ENCODE assay signal across 8 mouse cellular contexts in genomic region chr11:25356671-25357586, GRCm38 (mm10).
DNase-seq lines count a peak whose midpoint lies in the region; ATAC-seq lines count a peak whose summit lies in the region.

No protein-coding gene starts in this region.

- H3K27ac ChIP-seq in hindbrain, embryonic 13.5 days, result peak overlapping the region; percentile 86
- no peak overlapping the region for H3K27ac ChIP-seq in liver, embryonic 15.5 days (replicated peaks)
- H3K27ac ChIP-seq in stomach, embryonic 16.5 days (ENCODE audit: low read length), result no peak overlapping the region

- no peaks in the 10 kb centered on the region for H3K27me3 ChIP-seq in hindbrain, embryonic 13.5 days
- no peaks in the 10 kb centered on the region for H3K27me3 ChIP-seq in liver, embryonic 15.5 days
- H3K27me3 ChIP-seq in stomach, embryonic 16.5 days (ENCODE audit: control insufficient read depth, insufficient read depth, low read length), result no peaks in the 10 kb centered on the region

- H3K4me3 ChIP-seq in hindbrain, embryonic 13.5 days, result peak overlapping the region; percentile 30
- no peak overlapping the region for H3K4me3 ChIP-seq in liver, embryonic 15.5 days (replicated peaks)
- peak overlapping the region; percentile 34 for H3K4me3 ChIP-seq in stomach, embryonic 16.5 days (replicated peaks; ENCODE audit: low read length)

- H3K4me2 ChIP-seq in hindbrain, embryonic 13.5 days, result peak overlapping the region; percentile 59
- H3K4me2 ChIP-seq in liver, embryonic 15.5 days, result peak overlapping the region; percentile 15; the same call in 1 of the 2 replicates
- peak overlapping the region; percentile 65 for H3K4me2 ChIP-seq in stomach, embryonic 16.5 days (ENCODE audit: low read depth, low read length)

- H3K9ac ChIP-seq in hindbrain, embryonic 13.5 days, result peak overlapping the region; percentile 56
- no peak overlapping the region for H3K9ac ChIP-seq in liver, embryonic 15.5 days
- H3K9ac ChIP-seq in stomach, embryonic 16.5 days (ENCODE audit: low read length), result peak overlapping the region; percentile 2; the same call in 1 of the 2 replicates

- ATAC-seq in hindbrain, embryonic 13.5 days (ENCODE audit: low FRiP score), result peak; percentile 82
- no peak for ATAC-seq in liver, embryonic 15.5 days (ENCODE audit: insufficient read depth)
- ATAC-seq in stomach, embryonic 16.5 days (ENCODE audit: insufficient read depth, low FRiP score), result no peak
- no peak for ATAC-seq in cerebellum, adult (ENCODE audit: insufficient number of reproducible peaks, low FRiP score, low TSS enrichment)

- H3K4me1 ChIP-seq in hindbrain, embryonic 13.5 days (replicated peaks), result peaks cover 22% of the 10 kb centered on the region
- H3K4me1 ChIP-seq in liver, embryonic 15.5 days (replicated peaks), result no peaks in the 10 kb centered on the region
- peaks cover 19% of the 10 kb centered on the region for H3K4me1 ChIP-seq in stomach, embryonic 16.5 days (ENCODE audit: control insufficient read depth, insufficient read depth, low read length)

- no peaks in the 10 kb centered on the region for H3K9me3 ChIP-seq in hindbrain, embryonic 13.5 days
- H3K9me3 ChIP-seq in liver, embryonic 15.5 days (replicated peaks), result no peaks in the 10 kb centered on the region
- H3K9me3 ChIP-seq in stomach, embryonic 16.5 days (replicated peaks; ENCODE audit: control insufficient read depth, low read length), result no peaks in the 10 kb centered on the region

- no peaks in the 10 kb centered on the region for H3K36me3 ChIP-seq in hindbrain, embryonic 13.5 days
- H3K36me3 ChIP-seq in liver, embryonic 15.5 days (replicated peaks), result no peaks in the 10 kb centered on the region
- no peaks in the 10 kb centered on the region for H3K36me3 ChIP-seq in stomach, embryonic 16.5 days (ENCODE audit: control insufficient read depth, insufficient read depth, low read length)

- WGBS in hindbrain, embryonic 13.5 days, result 3% methylated on average over 19 of the region's 19 CpGs
- 22% methylated on average over 19 of the region's 19 CpGs for WGBS in liver, embryonic 15.5 days (ENCODE audit: insufficient replicate concordance)
- 12% methylated on average over 19 of the region's 19 CpGs for WGBS in stomach, embryonic 16.5 days

- peak; percentile 7 to 9 for DNase-seq in frontal cortex, postnatal 10 days (ENCODE audit: low spot score in 2 of 2)
- DNase-seq in frontal cortex, postnatal 25 days (ENCODE audit: low spot score in 2 of 2), result no peak
- DNase-seq in ZHBTc4 (ENCODE audit: low read depth, low spot score) (peak; percentile 9), MN1 (ENCODE audit: low spot score) (no peak)

Comparison
In these comparisons a context has a peak if more than half of its experiments do, and no peak if none do; other contexts are left out.
1. DNase-seq: peak in frontal cortex, postnatal 10 days (2 of 2) and ZHBTc4 (single experiment); none in frontal cortex, postnatal 25 days (0 of 2) and MN1 (single experiment).
2. H3K4me2 ChIP-seq: peak in every context shown above with its lines; median percentile 65 in stomach, embryonic 16.5 days; 59 in hindbrain, embryonic 13.5 days; 15 in liver, embryonic 15.5 days.